Mouse (Mus musculus) heart, embryonic 15.5 days (tissue): ENCODE data around the gene Rtl5. TPM values are rescaled to one million over a fixed set of nuclear protein-coding genes. Genes with fewer than 3 reads are reported as not detected.

Source experiments
- ATAC-seq: fragments of 200-750 bp; cut with Nextera tagmentation; replicated peaks from 2 replicates; pipeline ENCODE4 v1.8.0; 2017; ENCODE audit warnings: low read depth, moderate TSS enrichment; ENCODE audit not compliant: insufficient number of reproducible peaks, insufficient read depth, low FRiP score
- H3K27ac ChIP-seq: fragments of 300-500 bp; sonication (generic); 2 replicates; pipeline ENCODE4 v1.5.1; 2015; ENCODE audit warnings: mild to moderate bottlenecking, inconsistent platforms
- H3K27me3 ChIP-seq: fragments of 300-500 bp; sonication (generic); 2 replicates; pipeline ENCODE4 v1.6.1; 2015; ENCODE audit warnings: inconsistent platforms
- H3K36me3 ChIP-seq: fragments of 300-500 bp; sonication (generic); 2 replicates; pipeline ENCODE4 v1.6.1; 2015; ENCODE audit warnings: mild to moderate bottlenecking, inconsistent platforms
- H3K4me1 ChIP-seq: fragments of 300-500 bp; sonication (generic); replicated peaks from 2 replicates; pipeline ENCODE4 v1.6.1; 2015; ENCODE audit warnings: inconsistent platforms
- H3K4me2 ChIP-seq: fragments of 300-500 bp; sonication (generic); 2 replicates; pipeline ENCODE4 v1.6.1; 2015; ENCODE audit warnings: inconsistent platforms, mild to moderate bottlenecking, moderate library complexity
- H3K4me3 ChIP-seq: fragments of 300-500 bp; sonication (generic); 2 replicates; pipeline ENCODE4 v1.5.1; 2015; ENCODE audit warnings: mild to moderate bottlenecking, inconsistent platforms
- H3K9ac ChIP-seq: fragments of 300-500 bp; sonication (generic); 2 replicates; pipeline ENCODE4 v1.6.1; 2015; ENCODE audit warnings: mild to moderate bottlenecking, inconsistent platforms
- H3K9me3 ChIP-seq: fragments of 300-500 bp; sonication (generic); replicated peaks from 2 replicates; pipeline ENCODE4 v1.6.1; 2016; ENCODE audit warnings: inconsistent platforms
- WGBS: fragments of 180-500 bp; shearing (Covaris S2); methylation state at CpG from one replicate; pipeline ENCODE4 v1.1.7; 2015; ENCODE audit warnings: mixed read lengths; 5-methylcytosine and 5-hydroxymethylcytosine counted together
- polyA plus RNA-seq: library from polyadenylated mRNA; unstranded; fragments of >200 nt; fragmentation: Nextera tagmentation; extraction: Ambion mirVana; gene quantifications from 2 replicates; pipeline ENCODE4 v1.2.1, GENCODE M21; 2015

Gene Rtl5
- polyA plus RNA-seq, 1 experiment from 2014 or later: 1.2 TPM

DNA sequence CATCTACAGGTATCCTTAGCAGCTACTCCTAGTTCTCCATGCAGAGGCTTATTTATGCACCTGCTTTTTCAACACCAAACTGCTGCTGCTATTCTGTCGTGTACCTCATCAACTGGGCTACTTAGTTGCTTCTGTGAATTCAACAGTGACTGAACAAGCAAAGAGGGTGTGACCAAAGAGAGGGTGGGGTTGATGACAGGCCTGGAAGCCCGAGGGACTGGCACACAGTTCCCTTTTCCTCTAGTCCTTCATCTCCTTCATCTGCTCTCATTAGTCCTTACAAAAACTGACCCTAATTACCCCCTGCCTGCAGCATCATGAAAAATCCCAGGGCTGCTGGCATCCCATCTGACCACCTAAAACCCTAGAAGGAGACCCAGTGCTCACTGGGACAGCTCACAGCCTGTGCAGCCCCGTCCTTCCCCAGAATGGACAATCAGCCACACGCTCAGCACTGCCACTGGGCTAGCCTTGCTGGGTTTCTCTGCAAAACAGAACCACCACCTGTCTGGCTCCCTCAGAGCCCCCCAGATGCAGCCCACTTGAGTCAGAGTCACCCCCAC is 5.8 kb downstream of the Rtl5 start:
- H3K27me3 ChIP-seq: no peaks in the 10 kb centered on the region
- peaks cover 16% of the 10 kb centered on the region for H3K4me1 ChIP-seq
- H3K9ac ChIP-seq: no peak overlapping the region
- no peak overlapping the region for H3K4me3 ChIP-seq
- H3K36me3 ChIP-seq: no peaks in the 10 kb centered on the region
- 44% methylated on average over 4 of the region's 4 CpGs for WGBS
- H3K27ac ChIP-seq: no peak overlapping the region
- ATAC-seq: no peak
- no peak overlapping the region for H3K4me2 ChIP-seq
- H3K9me3 ChIP-seq: no peaks in the 10 kb centered on the region

DNA sequence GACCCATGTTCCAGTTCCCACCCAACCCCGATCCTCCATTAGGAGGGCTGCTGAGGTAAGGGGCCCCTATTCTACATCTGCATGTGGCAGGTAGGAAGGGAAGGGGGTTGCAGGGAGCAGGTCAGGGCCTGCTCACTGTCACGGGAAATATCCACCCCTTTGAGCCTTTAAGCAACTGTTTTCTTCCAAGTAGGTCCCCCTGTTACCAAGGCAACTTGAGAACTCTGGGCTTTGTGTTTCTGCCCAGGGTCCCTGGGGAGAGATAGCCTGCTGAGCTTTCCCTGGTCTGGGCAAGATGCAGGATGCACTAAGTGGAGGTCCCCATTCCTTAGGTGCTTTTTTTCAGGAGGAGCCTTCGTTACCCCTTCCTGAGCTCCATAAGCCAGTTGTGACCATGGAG is 7.0 kb downstream of the Rtl5 start:
- Histone ChIP-seq H3K9ac (no peak overlapping the region), H3K4me3 (no peak overlapping the region), H3K4me1 (peaks cover 13% of the 10 kb centered on the region), H3K36me3 (no peaks in the 10 kb centered on the region), H3K27me3 (no peaks in the 10 kb centered on the region), H3K27ac (no peak overlapping the region), H3K4me2 (no peak overlapping the region), H3K9me3 (no peaks in the 10 kb centered on the region)
- WGBS: 53% methylated on average over 3 of the region's 3 CpGs
- ATAC-seq: no peak

DNA sequence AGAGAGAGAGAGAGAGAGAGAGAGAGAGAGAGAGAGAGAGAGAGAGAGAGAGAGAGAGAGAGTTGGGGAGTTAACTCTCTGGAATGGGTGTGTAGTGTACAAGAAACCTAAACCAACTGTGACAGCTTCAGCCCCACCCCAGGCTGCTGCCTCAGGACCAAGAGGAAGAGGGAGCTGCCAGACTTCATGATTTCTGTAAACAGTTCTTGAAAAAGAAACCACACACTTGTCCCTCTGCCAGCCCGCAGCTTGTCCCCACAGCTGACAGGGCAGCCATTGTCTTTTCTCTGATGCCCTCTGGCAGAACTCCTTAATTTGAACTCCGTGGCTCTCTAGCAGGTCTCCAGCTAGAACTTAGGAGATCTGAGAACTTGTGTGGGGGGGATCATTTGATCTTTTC is 10.2 kb downstream of the Rtl5 start:
- no peaks in the 10 kb centered on the region for H3K9me3 ChIP-seq
- ATAC-seq: no peak
- no peak overlapping the region for H3K4me3 ChIP-seq
- no peaks in the 10 kb centered on the region for H3K27me3 ChIP-seq
- no peak overlapping the region for H3K9ac ChIP-seq
- peak overlapping the region; percentile 24; the same call in 1 of the 2 replicates for H3K27ac ChIP-seq
- 34% methylated on average over 2 of the region's 2 CpGs for WGBS
- H3K4me2 ChIP-seq: no peak overlapping the region
- H3K36me3 ChIP-seq: no peaks in the 10 kb centered on the region
- H3K4me1 ChIP-seq: peaks cover 11% of the 10 kb centered on the region

DNA sequence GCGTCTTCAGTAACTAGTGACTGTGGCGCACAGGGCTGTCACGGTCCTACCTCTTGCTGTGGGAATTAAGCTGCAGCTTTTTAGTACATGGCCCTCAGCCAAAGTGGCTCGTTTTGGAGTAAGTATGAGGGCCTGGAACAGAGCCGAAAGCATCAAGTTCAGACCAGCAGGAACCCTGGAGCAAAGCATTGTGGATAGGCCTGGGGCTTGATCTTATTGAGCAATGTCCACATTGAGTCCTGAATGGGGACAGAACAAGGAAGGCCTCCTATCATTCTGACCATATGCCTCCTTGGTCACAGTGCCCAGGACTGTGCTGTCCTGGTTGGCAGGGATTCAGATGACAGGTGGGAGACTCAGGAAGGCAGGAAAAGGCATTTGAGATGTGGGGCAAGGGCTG is 10.9 kb downstream of the Rtl5 start:
- H3K27ac ChIP-seq: 0 out of 2 replicates have a peak overlapping the region, but pooled peaks have one; percentile 27
- WGBS: 58% methylated on average over 5 of the region's 5 CpGs
- H3K4me1 ChIP-seq: peaks cover 9% of the 10 kb centered on the region
- H3K4me3 ChIP-seq: no peak overlapping the region
- no peak overlapping the region for H3K4me2 ChIP-seq
- H3K9me3 ChIP-seq: no peaks in the 10 kb centered on the region
- no peaks in the 10 kb centered on the region for H3K36me3 ChIP-seq
- ATAC-seq: no peak
- no peak overlapping the region for H3K9ac ChIP-seq
- H3K27me3 ChIP-seq: no peaks in the 10 kb centered on the region

GRCm38 (mm10) chrX:102059437-102059836 is 11.7 kb downstream of the Rtl5 start:
- Histone ChIP-seq H3K4me1 (peaks cover 9% of the 10 kb centered on the region), H3K27me3 (no peaks in the 10 kb centered on the region), H3K9me3 (no peaks in the 10 kb centered on the region), H3K36me3 (no peaks in the 10 kb centered on the region), H3K4me3 (no peak overlapping the region), H3K4me2 (no peak overlapping the region), H3K27ac (no peak overlapping the region), H3K9ac (no peak overlapping the region)
- ATAC-seq: no peak
- 63% methylated on average over 9 of the region's 9 CpGs for WGBS

DNA sequence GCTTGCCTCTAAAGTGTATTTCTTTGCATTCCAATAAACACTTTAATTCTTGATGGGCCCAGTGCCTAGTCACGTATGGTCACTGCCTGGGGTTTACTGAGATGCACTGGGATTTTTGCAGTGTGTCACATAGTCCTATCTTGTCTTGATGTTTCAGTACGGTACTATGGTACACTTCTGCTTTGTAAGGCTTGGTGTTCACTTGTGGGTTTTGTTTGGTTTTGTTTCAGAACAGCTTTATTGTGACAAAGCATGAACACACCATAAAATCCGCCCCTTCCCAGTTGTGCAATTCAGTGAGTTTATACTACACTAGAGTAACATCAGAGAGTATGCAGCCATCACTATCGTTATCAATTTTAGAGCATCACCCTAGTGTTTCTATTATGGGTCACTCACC is 17.1 kb downstream of the Rtl5 start:
- H3K4me2 ChIP-seq: no peak overlapping the region

GRCm38 (mm10) chrX:102053371-102053770 is 17.7 kb downstream of the Rtl5 start:
- WGBS: 80% methylated on average over 2 of the region's 2 CpGs
- no peak overlapping the region for H3K27ac ChIP-seq
- H3K4me2 ChIP-seq: no peak overlapping the region
- H3K27me3 ChIP-seq: no peaks in the 10 kb centered on the region; the same call in 1 of the 2 replicates
- ATAC-seq: no peak
- H3K9me3 ChIP-seq: no peaks in the 10 kb centered on the region
- H3K9ac ChIP-seq: no peak overlapping the region
- no peaks in the 10 kb centered on the region for H3K36me3 ChIP-seq
- no peak overlapping the region for H3K4me3 ChIP-seq
- H3K4me1 ChIP-seq: no peaks in the 10 kb centered on the region

More for the DNA sequence above, 17.1 kb downstream of the Rtl5 start:
- no peak for ATAC-seq
- Histone ChIP-seq H3K4me1 (no peaks in the 10 kb centered on the region), H3K36me3 (no peaks in the 10 kb centered on the region), H3K9ac (no peak overlapping the region), H3K27me3 (no peaks in the 10 kb centered on the region; the same call in 1 of the 2 replicates), H3K9me3 (no peaks in the 10 kb centered on the region), H3K27ac (no peak overlapping the region), H3K4me3 (no peak overlapping the region)
- 78% methylated on average over 4 of the region's 4 CpGs for WGBS

- Histone ChIP-seq H3K27me3 (no peaks in the 10 kb centered on the region; the same call in 1 of the 2 replicates), H3K27ac (no peak overlapping the region), H3K9ac (no peak overlapping the region), H3K4me3 (no peak overlapping the region), H3K4me1 (no peaks in the 10 kb centered on the region), H3K36me3 (no peaks in the 10 kb centered on the region), H3K9me3 (no peaks in the 10 kb centered on the region), H3K4me2 (no peak overlapping the region)
- WGBS: 60% methylated on average over 4 of the region's 4 CpGs
- ATAC-seq: no peak
Observed at GRCm38 (mm10) chrX:102051225-102051624, 19.9 kb downstream of the Rtl5 start.

DNA sequence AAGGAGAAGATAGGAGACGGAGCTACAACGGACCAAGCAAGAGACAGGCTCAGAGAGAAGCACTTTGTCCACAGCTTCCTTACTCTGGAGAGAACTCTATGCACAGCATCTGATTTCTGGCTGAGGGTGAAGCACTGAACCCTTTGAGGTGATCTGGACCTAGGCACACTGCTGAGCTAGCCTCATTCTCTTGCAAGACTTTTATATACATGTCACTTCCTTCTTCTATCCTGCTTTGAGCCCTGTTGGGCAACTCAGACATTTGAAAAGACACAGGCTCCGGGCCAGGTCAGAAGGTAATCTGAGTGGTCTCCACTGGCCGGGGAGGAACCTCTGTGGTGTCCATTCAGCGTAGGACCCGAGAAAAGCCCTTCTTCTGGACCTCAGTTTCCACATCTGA is 20.6 kb downstream of the Rtl5 start:
- H3K27me3 ChIP-seq: no peaks in the 10 kb centered on the region; the same call in 1 of the 2 replicates
- no peak overlapping the region for H3K27ac ChIP-seq
- H3K4me2 ChIP-seq: no peak overlapping the region
- H3K4me3 ChIP-seq: no peak overlapping the region
- no peak for ATAC-seq
- no peaks in the 10 kb centered on the region for H3K36me3 ChIP-seq
- H3K4me1 ChIP-seq: no peaks in the 10 kb centered on the region
- H3K9ac ChIP-seq: no peak overlapping the region
- 73% methylated on average over 6 of the region's 6 CpGs for WGBS
- H3K9me3 ChIP-seq: no peaks in the 10 kb centered on the region

- no peaks in the 10 kb centered on the region for H3K36me3 ChIP-seq
- H3K9me3 ChIP-seq: no peaks in the 10 kb centered on the region
- ATAC-seq: no peak
- no peak overlapping the region for H3K27ac ChIP-seq
- no peak overlapping the region for H3K4me3 ChIP-seq
- peaks cover 6% of the 10 kb centered on the region for H3K4me1 ChIP-seq
- no peak overlapping the region for H3K4me2 ChIP-seq
- no peaks in the 10 kb centered on the region for H3K27me3 ChIP-seq
- H3K9ac ChIP-seq: no peak overlapping the region
- 75% methylated on average over 4 of the region's 4 CpGs for WGBS
Observed at GRCm38 (mm10) chrX:102042386-102042785, 28.7 kb downstream of the Rtl5 start.

DNA sequence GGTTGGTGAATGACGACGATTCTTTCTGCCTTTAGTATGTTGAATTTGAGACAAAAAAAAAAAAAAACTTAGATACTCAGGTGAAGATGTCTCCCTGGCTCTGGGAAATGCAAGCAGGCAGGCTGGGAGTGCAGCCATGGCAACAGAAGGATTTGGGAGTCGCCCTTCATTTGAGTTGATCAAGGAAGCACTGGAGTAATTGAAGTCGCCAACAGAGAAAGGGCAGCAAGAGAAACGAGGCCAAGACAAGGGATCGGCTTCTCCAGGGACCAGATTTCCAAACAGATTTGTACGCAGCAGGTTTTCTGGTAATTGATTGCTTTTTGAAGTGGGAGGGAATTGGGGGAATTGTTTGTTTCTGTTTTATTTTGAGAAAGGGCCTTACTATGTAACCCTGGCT is 29.5 kb downstream of the Rtl5 start:
- Histone ChIP-seq H3K4me3 (no peak overlapping the region), H3K9ac (no peak overlapping the region), H3K4me1 (peaks cover 9% of the 10 kb centered on the region), H3K27me3 (no peaks in the 10 kb centered on the region), H3K9me3 (no peaks in the 10 kb centered on the region), H3K36me3 (no peaks in the 10 kb centered on the region), H3K27ac (no peak overlapping the region), H3K4me2 (no peak overlapping the region)
- WGBS: 72% methylated on average over 7 of the region's 7 CpGs
- no peak for ATAC-seq

DNA sequence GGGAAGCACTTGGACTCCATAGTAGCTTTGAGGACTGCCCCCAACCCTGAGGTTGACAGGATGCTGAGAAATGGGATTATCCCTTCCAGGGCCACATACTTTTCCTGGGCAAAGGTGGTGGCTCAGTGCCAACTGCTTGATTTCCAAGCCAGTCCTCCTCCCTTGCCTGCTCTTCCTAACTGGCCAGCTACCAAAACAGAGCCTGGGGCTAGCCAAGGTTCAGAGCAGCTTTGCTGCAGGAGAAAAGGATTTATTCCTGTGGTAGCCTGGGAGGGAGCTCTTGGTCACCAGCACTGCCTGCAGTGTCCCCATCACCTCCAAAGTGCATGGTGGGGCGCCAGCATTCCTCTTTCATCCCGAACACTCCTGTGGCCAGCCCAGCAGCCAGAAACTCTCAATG is 33.6 kb downstream of the Rtl5 start:
- no peak overlapping the region for H3K9ac ChIP-seq
- H3K9me3 ChIP-seq: no peaks in the 10 kb centered on the region
- no peaks in the 10 kb centered on the region for H3K36me3 ChIP-seq
- H3K4me2 ChIP-seq: no peak overlapping the region
- peaks cover 12% of the 10 kb centered on the region for H3K4me1 ChIP-seq
- 0 out of 2 replicates have a peak, but pooled peaks have one; percentile 31 for ATAC-seq
- H3K4me3 ChIP-seq: no peak overlapping the region
- peak overlapping the region; percentile 37 for H3K27ac ChIP-seq
- 44% methylated on average over 2 of the region's 2 CpGs for WGBS
- no peaks in the 10 kb centered on the region for H3K27me3 ChIP-seq
